Mouse (Mus musculus) limb, embryonic 13.5 days (tissue): ENCODE results near the gene Stat4. TPM values are rescaled to one million over a fixed set of nuclear protein-coding genes. Genes with fewer than 3 reads are reported as not detected.
"Not testable (repeated sequence)": the region's sequence is repeated elsewhere in the genome, so short reads cannot be mapped to it uniquely, and the experiment has no call there.

ENCODE experiments used
- ATAC-seq: fragments of 200-750 bp; cut with Nextera tagmentation; 2 replicates; pipeline ENCODE4 v1.8.0; 2017; ENCODE audit warnings: low read depth, moderate number of reproducible peaks, moderate TSS enrichment; ENCODE audit not compliant: low FRiP score
- H3K27ac ChIP-seq: fragments of 300-500 bp; sonication (generic); 2 replicates; pipeline ENCODE4 v1.5.1; 2015; ENCODE audit warnings: inconsistent platforms, mild to moderate bottlenecking, moderate library complexity
- H3K27me3 ChIP-seq: fragments of 300-500 bp; sonication (generic); 2 replicates; pipeline ENCODE4 v1.6.1; 2015; ENCODE audit warnings: mild to moderate bottlenecking, inconsistent platforms
- H3K36me3 ChIP-seq: fragments of 300-500 bp; sonication (generic); 2 replicates; pipeline ENCODE4 v1.6.1; 2015; ENCODE audit warnings: inconsistent platforms, mild to moderate bottlenecking, moderate library complexity
- H3K4me1 ChIP-seq: fragments of 300-500 bp; sonication (generic); 2 replicates; pipeline ENCODE4 v1.6.1; 2015; ENCODE audit warnings: inconsistent platforms
- H3K4me2 ChIP-seq: fragments of 300-500 bp; sonication (generic); replicated peaks from 2 replicates; pipeline ENCODE4 v1.6.1; 2015; ENCODE audit warnings: inconsistent platforms, mild to moderate bottlenecking, moderate library complexity
- H3K4me3 ChIP-seq: fragments of 300-500 bp; sonication (generic); 2 replicates; pipeline ENCODE4 v1.5.1; 2015; ENCODE audit warnings: moderate library complexity, mild to moderate bottlenecking, inconsistent platforms
- H3K9ac ChIP-seq: fragments of 300-500 bp; sonication (generic); 2 replicates; pipeline ENCODE4 v1.6.1; 2015; ENCODE audit warnings: mild to moderate bottlenecking, inconsistent platforms
- H3K9me3 ChIP-seq: fragments of 300-500 bp; sonication (generic); 2 replicates; pipeline ENCODE4 v1.6.1; 2016; ENCODE audit warnings: inconsistent platforms
- WGBS: fragments of 180-500 bp; shearing (Covaris S2); methylation state at CpG from one replicate; pipeline ENCODE4 v1.1.7; 2015; 5-methylcytosine and 5-hydroxymethylcytosine counted together
- polyA plus RNA-seq: library from polyadenylated mRNA; unstranded; fragments of >200 nt; fragmentation: Nextera tagmentation; extraction: Ambion mirVana; gene quantifications from 2 replicates; pipeline ENCODE4 v1.2.1, GENCODE M21; 2015

The Stat4 gene
- polyA plus RNA-seq, 1 experiment from 2014 or later: 1.3 TPM

DNA sequence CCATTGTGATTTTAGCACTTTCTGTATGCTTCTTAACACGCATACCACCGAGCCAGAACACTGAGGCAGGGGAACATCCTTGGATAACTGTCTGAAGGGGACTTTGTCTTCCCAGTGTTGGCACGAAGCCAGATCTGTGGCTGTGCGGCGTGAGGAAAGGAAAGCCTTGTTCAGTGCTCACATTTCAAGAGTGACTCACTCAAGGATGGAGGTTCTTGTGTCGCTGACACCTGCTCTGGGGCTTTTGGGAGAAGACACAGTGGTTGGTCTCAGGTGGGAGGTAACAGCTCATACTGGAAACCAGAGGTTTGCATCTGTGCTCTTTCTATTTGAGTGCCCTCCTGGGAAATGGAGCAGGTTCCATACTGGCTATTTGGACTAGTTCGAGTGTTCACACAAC is 52.2 kb downstream of the Stat4 start:
- Histone ChIP-seq H3K27me3 (no peaks in the 10 kb centered on the region), H3K9ac (no peak overlapping the region), H3K4me1 (peaks cover 15% of the 10 kb centered on the region), H3K27ac (no peak overlapping the region), H3K4me3 (no peak overlapping the region), H3K4me2 (no peak overlapping the region), H3K9me3 (no peaks in the 10 kb centered on the region), H3K36me3 (no peaks in the 10 kb centered on the region)
- no peak for ATAC-seq
- 61% methylated on average over 7 of the region's 7 CpGs for WGBS

GRCm38 (mm10) chr1:52039626-52040025 is 52.7 kb downstream of the Stat4 start:
- Histone ChIP-seq H3K27me3 (no peaks in the 10 kb centered on the region), H3K4me1 (peaks cover 15% of the 10 kb centered on the region), H3K27ac (no peak overlapping the region), H3K4me2 (no peak overlapping the region), H3K4me3 (no peak overlapping the region), H3K36me3 (no peaks in the 10 kb centered on the region), H3K9me3 (no peaks in the 10 kb centered on the region), H3K9ac (no peak overlapping the region)
- no peak for ATAC-seq
- 55% methylated on average over 9 of the region's 9 CpGs for WGBS

- Histone ChIP-seq H3K36me3 (no peaks in the 10 kb centered on the region), H3K9ac (no peak overlapping the region), H3K4me1 (peaks cover 15% of the 10 kb centered on the region), H3K4me2 (no peak overlapping the region), H3K27me3 (no peaks in the 10 kb centered on the region), H3K27ac (no peak overlapping the region), H3K9me3 (no peaks in the 10 kb centered on the region), H3K4me3 (no peak overlapping the region)
- no peak for ATAC-seq
- 80% methylated on average over 11 of the region's 11 CpGs for WGBS
Observed at GRCm38 (mm10) chr1:52040366-52041061, 53.6 kb downstream of the Stat4 start.

DNA sequence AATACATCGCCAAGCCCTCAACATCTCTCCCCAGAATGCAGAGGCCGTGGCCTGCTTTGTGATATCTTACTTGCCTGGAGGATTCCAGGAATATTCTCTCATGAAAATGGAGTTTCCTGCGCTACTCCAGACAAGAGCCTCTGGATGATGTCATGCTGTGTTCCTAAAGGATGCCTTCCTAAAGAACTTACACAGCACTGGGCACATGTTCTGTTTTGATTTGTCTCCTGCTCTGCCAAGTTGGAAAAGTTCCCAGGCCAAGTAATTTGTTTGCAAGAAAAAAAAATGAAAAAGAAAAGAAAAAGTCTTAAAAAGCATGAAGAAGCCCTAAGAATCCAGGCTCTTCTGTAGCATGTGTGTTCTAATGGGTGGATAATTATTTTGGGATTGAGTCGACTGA is 56.2 kb downstream of the Stat4 start:
- no peaks in the 10 kb centered on the region for H3K27me3 ChIP-seq
- H3K27ac ChIP-seq: no peak overlapping the region
- H3K36me3 ChIP-seq: no peaks in the 10 kb centered on the region
- no peak overlapping the region for H3K4me3 ChIP-seq
- no peak overlapping the region for H3K4me2 ChIP-seq
- 77% methylated on average over 4 of the region's 4 CpGs for WGBS
- H3K9me3 ChIP-seq: no peaks in the 10 kb centered on the region
- no peak for ATAC-seq
- H3K9ac ChIP-seq: no peak overlapping the region
- peaks cover 15% of the 10 kb centered on the region for H3K4me1 ChIP-seq

DNA sequence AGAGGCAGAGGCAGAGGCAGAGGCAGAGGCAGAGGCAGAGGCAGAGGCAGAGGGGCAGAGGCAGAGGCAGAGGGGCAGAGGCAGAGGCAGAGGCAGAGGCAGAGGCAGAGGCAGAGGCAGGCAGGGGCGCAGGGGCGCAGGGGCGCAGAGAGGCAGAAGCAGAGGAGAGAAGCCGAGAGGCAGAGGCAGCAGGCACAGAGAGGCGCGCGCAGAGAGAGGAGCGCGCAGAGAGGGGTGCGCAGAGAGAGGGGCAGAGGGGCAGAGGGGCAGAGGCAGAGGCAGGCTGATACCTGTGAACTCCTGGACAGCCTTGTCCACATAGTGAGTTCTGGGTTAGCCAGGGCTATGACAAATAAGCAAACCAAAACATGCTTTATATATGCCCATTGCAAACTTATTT is 59.9 kb downstream of the Stat4 start:
- H3K27ac ChIP-seq, H3K4me1 ChIP-seq, H3K9me3 ChIP-seq, H3K4me3 ChIP-seq, H3K27me3 ChIP-seq, H3K36me3 ChIP-seq, H3K4me2 ChIP-seq, ATAC-seq, H3K9ac ChIP-seq: not testable (repeated sequence)
- WGBS: 93% methylated on average over 10 of the region's 10 CpGs

DNA sequence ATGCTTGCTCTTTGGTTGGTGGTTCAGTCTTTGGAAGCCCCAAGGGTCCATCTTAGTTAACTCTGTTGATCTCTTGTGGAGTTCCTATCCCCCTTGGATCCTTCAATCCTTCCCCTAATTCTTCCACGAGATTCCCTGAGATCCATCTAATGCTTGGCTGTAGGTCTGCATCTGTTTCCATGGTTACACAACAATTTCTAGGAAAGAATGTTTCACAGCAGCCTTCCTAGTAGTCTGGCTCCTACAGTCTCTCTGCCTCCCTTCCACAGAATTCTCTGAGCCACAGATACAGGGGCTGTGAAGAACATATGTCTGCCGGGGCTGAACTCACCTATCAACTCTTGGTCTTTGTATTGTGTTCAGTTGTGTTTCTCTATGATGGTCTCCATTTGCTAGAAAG is 61.8 kb downstream of the Stat4 start:
- no peaks in the 10 kb centered on the region for H3K27me3 ChIP-seq
- no peak overlapping the region for H3K4me2 ChIP-seq
- WGBS: 68% methylated on average over 2 of the region's 2 CpGs
- no peak overlapping the region for H3K27ac ChIP-seq
- no peaks in the 10 kb centered on the region for H3K36me3 ChIP-seq
- no peaks in the 10 kb centered on the region for H3K4me1 ChIP-seq
- H3K9me3 ChIP-seq: no peaks in the 10 kb centered on the region
- no peak overlapping the region for H3K4me3 ChIP-seq
- H3K9ac ChIP-seq: no peak overlapping the region
- no peak for ATAC-seq

DNA sequence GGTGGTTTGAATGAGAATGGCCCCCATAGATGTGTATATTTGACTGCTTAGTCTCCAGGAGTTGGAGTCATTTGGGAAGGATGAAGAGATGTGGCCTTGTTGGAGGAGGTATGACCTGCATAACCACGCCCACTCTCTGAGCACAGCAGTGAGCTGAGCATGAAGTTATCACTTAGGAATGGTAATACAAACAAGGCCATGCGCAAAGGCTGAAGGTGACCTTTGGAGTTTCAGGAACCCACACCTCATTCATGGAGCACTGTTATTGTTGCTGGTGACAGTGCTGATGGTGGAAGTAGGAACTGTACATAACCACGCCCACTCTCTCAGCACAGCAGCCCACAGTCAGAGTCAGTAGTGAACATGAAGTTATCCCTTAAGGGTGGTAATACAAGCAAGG is 62.9 kb downstream of the Stat4 start:
- WGBS: 92% methylated on average over 3 of the region's 3 CpGs
- H3K4me1 ChIP-seq: no peaks in the 10 kb centered on the region
- no peak for ATAC-seq
- H3K27ac ChIP-seq: no peak overlapping the region
- no peak overlapping the region for H3K9ac ChIP-seq
- no peak overlapping the region for H3K4me3 ChIP-seq
- no peak overlapping the region for H3K4me2 ChIP-seq
- H3K27me3 ChIP-seq: no peaks in the 10 kb centered on the region
- no peaks in the 10 kb centered on the region for H3K9me3 ChIP-seq
- no peaks in the 10 kb centered on the region for H3K36me3 ChIP-seq

DNA sequence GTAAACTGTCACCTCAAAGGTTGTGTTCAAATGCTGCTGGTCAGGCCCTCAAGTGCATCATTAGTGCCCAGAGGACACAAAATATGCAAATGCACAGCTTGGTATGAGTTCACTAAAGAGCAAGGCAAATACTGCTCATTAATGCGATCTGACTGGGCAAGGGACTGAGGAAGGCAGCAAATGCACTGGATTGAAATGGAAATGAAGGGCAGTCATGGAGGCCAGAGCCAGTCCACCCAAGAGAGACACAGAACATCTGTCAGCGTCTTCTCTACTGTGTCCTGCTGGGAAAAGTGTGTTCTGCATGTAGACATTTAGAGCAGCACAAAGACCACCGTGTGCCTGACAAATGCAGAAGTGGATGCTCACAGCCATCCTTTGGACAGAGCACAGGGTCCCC is 64.6 kb downstream of the Stat4 start:
- Histone ChIP-seq H3K9ac (no peak overlapping the region), H3K36me3 (no peaks in the 10 kb centered on the region), H3K27ac (no peak overlapping the region), H3K27me3 (no peaks in the 10 kb centered on the region), H3K4me3 (no peak overlapping the region), H3K4me1 (no peaks in the 10 kb centered on the region), H3K9me3 (no peaks in the 10 kb centered on the region), H3K4me2 (no peak overlapping the region)
- 76% methylated on average over 3 of the region's 3 CpGs for WGBS
- ATAC-seq: no peak

- H3K9me3 ChIP-seq: no peaks in the 10 kb centered on the region
- no peak for ATAC-seq
- no peaks in the 10 kb centered on the region for H3K27me3 ChIP-seq
- no peak overlapping the region for H3K9ac ChIP-seq
- WGBS: 79% methylated on average over 9 of the region's 9 CpGs
- no peak overlapping the region for H3K4me3 ChIP-seq
- no peak overlapping the region for H3K4me2 ChIP-seq
- H3K27ac ChIP-seq: no peak overlapping the region
- no peaks in the 10 kb centered on the region for H3K4me1 ChIP-seq
- no peaks in the 10 kb centered on the region for H3K36me3 ChIP-seq
Observed at GRCm38 (mm10) chr1:52052910-52053309, 66.0 kb downstream of the Stat4 start.

DNA sequence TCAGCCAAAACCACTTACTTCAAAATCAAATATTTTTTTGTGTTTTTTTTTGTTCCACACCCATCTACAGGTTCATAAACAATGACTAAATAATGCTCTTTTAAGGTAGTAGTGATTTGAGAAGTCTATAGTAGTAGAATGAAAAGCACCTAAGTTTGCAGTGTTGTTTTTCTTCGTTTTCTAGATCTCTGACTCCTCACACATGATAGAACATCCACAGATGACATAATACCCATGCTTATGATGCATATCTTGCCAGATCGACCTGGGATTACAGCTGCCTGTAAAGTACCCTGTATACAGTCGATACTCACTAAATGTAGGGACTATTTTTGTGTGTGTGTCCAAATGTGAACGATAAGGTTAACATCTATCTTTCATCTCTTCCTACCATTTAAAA is 69.0 kb downstream of the Stat4 start:
- Histone ChIP-seq H3K27me3 (no peaks in the 10 kb centered on the region), H3K36me3 (no peaks in the 10 kb centered on the region), H3K4me1 (no peaks in the 10 kb centered on the region), H3K9me3 (no peaks in the 10 kb centered on the region), H3K9ac (no peak overlapping the region), H3K4me2 (no peak overlapping the region), H3K27ac (no peak overlapping the region), H3K4me3 (no peak overlapping the region)
- WGBS: 83% methylated on average over 4 of the region's 4 CpGs
- no peak for ATAC-seq

GRCm38 (mm10) chr1:52057153-52057552 is 70.2 kb downstream of the Stat4 start:
- Histone ChIP-seq H3K4me3 (no peak overlapping the region), H3K36me3 (no peaks in the 10 kb centered on the region), H3K27me3 (no peaks in the 10 kb centered on the region), H3K4me1 (no peaks in the 10 kb centered on the region), H3K27ac (no peak overlapping the region), H3K9me3 (no peaks in the 10 kb centered on the region), H3K4me2 (no peak overlapping the region), H3K9ac (no peak overlapping the region)
- WGBS: 76% methylated on average over 5 of the region's 5 CpGs
- ATAC-seq: no peak

GRCm38 (mm10) chr1:52066276-52066675 is 79.3 kb downstream of the Stat4 start:
- H3K4me3 ChIP-seq: no peak overlapping the region
- 89% methylated on average over 1 of the region's 1 CpGs for WGBS
- H3K4me2 ChIP-seq: no peak overlapping the region
- ATAC-seq: no peak
- H3K27ac ChIP-seq: no peak overlapping the region
- H3K36me3 ChIP-seq: no peaks in the 10 kb centered on the region
- no peaks in the 10 kb centered on the region for H3K27me3 ChIP-seq
- no peak overlapping the region for H3K9ac ChIP-seq
- H3K4me1 ChIP-seq: no peaks in the 10 kb centered on the region
- no peaks in the 10 kb centered on the region for H3K9me3 ChIP-seq

DNA sequence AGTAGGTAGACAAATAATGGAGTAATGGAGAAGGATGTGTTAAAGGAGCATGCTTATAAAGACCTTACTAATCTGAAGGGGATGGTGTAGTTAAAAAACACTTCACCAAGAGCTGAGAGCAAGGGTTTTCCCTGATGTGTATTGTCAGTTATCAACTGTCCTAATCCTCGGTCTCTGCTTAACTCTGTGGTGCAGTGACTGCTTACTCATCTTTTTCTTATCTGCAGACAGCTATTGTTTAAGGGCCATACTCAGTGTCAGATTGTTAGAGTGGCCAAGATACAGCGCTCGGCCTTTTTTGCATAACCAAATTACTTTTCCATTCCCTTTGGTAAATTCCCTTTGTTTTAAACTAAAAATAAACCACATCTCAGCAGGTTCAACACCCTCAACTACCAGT is 79.7 kb downstream of the Stat4 start:
- Histone ChIP-seq H3K9me3 (no peaks in the 10 kb centered on the region), H3K36me3 (no peaks in the 10 kb centered on the region), H3K9ac (no peak overlapping the region), H3K4me3 (no peak overlapping the region), H3K27me3 (no peaks in the 10 kb centered on the region), H3K27ac (no peak overlapping the region), H3K4me2 (no peak overlapping the region), H3K4me1 (no peaks in the 10 kb centered on the region)
- 85% methylated on average over 3 of the region's 3 CpGs for WGBS
- ATAC-seq: no peak
